Mouse (Mus musculus) spleen, postnatal 36 days (tissue): Measurements from ENCODE around the gene Kars.

Experiments
- DNase-seq, 2 experiments: peaks; one replicate each; pipeline ENCODE4 v3.0.0; 2022; ENCODE audit warnings: low spot score in 2 of 2, mixed read lengths in 1 of 2

Gene Kars

GRCm38 (mm10) chr8:111982116-111982515, 29.0 kb downstream of the Kars start:
- no peak for DNase-seq

DNA sequence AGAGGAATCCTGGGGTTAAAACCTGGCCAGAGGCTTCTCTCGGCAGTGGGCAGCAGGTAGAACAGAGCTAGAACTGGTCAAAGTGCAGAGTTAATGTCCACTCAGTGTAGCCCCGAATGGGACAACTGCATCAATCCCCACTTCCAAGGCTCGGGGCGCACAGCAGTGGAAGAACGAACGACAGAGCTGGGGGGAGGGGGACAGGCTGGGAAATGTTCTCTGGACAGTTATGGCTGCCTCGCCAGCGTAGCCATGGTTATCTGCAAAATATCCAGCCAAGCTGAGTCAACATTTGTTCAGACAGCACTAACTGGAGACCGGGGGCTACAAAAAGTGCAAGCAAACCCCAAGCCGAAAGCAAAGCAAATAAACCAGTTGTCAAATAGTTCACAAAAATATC, 33.0 kb downstream of the Kars start:
- DNase-seq = no peak

- DNase-seq = no peak
These were observed 34.8 kb downstream of the Kars start for GRCm38 (mm10) chr8:111976326-111976725.

DNA sequence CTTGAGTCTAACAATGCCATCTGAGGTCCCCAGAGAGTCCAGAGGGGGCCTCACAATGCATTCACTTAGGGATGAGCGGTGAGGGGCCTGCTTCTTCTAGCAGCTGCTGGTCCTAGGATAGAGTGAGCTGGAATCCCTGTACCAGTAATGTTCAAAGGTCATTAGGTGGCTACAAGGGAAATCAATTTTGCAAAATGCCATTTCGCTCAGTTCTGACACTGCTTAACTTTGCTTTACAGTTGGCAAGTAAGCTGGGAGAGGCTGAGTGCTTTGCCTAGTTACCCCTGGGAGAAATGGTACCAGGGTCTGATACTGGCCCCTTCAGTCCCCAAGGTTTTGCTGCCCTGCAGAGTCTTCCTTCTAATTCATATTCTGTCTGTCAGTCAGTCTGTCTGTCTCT, 35.4 kb downstream of the Kars start:
- no peak for DNase-seq

DNA sequence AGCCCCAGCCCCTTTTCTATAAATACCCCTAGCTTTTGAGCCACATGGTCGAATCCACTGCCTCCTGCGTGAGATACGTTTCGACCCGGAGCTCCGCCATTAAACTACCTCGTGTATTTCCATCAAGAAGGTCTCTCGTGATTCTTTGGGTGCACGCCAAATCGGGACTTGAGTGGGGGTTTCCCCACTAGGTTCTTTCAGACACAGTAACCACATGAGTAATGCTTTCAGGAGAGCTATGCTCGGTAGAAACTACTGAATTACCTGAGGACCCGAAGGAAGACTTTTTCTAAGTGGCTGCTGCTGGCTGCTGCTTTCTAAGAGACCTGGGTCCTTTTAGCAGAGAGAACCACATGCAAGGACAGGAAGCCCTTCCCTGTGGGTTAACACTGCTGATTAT, 37.0 kb downstream of the Kars start:
- no peak for DNase-seq

- DNase-seq = no peak
These were observed 42.1 kb downstream of the Kars start for GRCm38 (mm10) chr8:111968991-111969390.

GRCm38 (mm10) chr8:111968541-111968940, 42.6 kb downstream of the Kars start:
- no peak for DNase-seq

DNA sequence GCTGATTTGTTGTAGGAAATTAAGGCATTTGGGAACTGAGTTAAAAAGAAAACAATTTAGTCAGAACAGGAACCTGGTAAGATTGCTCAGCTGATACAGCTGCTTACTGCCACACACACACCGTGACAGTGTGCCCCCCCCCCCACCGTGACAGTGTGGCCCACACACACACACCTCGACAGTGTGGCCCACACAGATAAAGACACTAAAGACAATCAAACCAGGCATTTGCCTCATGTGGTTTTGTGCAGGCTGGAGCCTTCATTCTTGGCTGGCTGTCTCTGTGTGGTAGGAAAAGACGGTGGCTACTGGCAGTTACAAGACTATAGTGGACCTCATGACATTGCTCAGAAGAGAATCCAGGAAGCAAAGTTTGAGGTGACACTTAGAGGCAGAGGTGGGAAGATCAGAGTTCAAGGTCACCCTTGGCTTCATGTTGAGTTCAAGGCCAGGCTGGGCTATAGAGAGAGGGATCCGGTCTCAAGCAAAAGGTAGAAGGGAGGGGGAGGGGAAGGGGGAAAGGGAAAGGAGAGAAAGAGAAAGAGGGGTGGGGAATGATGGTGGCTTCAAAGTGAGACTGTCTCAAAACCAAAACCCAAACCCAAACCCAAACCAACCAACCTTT, 43.8 kb downstream of the Kars start:
- DNase-seq = no peak

DNA sequence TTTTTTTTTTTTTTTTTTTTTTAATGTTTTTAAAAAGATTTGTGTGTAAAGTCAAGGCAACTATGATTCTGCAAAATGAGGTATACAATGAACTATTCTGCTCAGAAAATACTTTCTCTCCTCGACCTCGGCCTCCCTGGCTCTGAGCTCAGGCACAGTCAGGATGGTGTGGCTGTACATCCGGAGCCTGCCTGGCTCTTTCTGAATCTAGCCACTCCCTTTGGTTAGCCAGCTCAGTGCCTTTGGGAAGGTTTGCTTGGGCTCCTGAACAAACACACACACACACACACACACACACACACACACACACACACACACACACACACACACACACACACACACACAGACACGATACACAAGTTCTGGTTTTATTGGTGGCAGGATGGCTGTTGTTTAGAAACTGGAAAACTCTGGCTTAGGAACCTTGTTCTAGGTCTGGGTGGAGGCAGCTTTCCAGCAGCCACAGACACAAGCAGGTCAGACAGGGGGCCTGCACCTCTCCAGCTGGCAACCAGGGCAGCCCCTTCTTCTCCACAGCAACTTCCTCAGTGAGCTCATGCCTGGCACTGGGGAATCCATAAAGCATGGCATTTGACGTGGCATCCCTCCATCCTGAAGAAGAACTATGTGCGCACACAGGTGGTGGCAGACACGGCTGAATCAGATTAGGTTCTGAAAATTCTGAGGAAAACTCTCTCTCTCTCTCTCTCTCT, 46.1 kb downstream of the Kars start:
- DNase-seq = no peak

- no peak for DNase-seq
These were observed 46.8 kb downstream of the Kars start for GRCm38 (mm10) chr8:111964351-111964750.

DNA sequence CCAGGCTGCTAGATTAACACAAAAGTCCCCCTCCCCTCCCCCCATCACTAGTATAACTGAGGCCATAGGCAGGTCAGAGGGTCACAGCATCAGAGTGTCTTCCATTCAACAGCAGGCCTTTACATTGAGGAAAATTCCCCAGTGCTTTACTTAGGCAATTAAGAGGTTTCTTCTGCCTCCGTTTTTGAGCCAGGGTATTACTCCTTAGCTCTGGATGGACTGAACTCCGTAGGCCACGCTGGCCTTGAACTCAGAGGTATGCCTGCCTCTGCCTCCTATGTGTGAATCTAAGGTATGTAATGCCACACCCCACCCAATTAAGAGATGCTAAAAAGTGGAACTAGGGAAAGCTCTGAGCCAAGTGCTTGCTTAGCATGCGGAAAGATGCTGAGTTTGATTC, 47.6 kb downstream of the Kars start:
- no peak for DNase-seq

DNA sequence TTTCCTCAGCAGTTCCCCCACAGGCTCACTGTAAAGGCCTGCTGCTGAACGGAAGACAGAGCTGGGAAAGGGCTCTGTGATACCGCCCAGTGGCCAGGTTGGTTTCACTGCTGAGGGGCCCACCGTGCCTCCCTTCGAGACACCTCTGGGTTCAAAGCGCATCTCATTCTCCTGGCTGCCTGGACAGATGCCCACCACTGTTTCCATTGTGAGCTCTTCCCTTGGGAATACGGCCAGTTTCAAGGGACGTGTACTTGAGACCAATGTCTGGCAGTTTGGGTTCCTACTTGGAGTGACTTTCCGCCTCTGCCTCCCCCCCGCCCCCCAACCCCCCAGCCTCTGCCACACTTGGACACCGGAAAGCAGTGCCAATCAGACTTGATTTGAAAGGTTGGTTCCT, 48.0 kb downstream of the Kars start:
- DNase-seq = no peak

DNA sequence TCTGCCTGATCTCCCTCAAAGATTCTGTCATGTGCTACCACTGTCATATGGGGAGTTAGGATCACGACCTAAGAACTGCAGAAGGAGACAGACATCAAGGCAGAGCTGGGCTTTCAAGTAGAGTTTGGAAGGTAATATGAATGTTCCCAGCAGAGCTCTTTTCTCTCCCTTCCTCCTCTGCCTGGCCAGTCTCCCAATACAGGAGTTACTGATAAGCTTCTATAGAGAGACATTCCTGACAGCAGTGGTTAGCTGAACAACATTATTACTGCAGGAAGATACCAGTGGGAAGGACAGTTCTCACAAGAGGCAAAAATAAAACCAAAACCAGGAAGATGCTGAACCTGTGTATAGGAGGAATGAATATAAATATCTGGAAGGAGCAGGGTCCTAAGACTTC, 48.5 kb downstream of the Kars start:
- no peak for DNase-seq

- DNase-seq = no peak
These were observed 49.8 kb downstream of the Kars start for GRCm38 (mm10) chr8:111961330-111961729.

DNA sequence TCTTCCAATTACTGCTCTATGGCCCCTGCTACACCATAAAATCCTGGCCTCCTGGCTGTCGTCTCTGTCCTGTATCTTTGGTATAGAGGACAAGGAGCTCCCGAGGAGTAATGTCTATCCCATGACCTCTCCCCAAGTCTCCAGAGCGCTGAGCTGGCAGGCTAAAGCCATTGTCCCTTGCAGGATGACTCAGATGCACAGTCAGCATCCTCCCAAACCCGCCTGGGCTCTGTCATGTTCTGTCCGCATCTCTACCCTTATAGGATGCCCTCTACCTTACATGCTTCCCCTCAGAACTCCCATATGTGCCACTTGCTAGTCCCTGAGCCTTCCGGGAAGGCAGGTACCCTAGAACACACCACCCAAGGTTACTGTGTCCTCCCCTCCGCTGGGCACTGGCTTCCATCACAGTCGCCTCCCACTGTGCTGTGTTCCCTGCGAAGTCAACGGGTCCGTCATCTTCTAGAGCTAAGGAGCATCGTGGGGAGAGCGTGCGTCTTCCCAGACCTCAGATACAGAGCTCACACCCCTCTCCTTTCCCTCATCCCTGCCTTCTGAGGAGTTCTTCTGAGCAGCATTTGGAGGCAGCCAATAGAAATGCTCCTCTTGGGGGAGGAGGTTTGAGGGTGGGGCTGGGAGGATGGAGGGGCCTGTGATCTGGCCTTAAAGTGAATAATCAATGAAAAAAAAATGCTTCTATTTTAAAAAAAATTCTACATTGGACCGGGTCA, 50.4 kb downstream of the Kars start:
- DNase-seq = no peak

- DNase-seq = no peak
These were observed 53.9 kb downstream of the Kars start for GRCm38 (mm10) chr8:111957231-111957630.

DNA sequence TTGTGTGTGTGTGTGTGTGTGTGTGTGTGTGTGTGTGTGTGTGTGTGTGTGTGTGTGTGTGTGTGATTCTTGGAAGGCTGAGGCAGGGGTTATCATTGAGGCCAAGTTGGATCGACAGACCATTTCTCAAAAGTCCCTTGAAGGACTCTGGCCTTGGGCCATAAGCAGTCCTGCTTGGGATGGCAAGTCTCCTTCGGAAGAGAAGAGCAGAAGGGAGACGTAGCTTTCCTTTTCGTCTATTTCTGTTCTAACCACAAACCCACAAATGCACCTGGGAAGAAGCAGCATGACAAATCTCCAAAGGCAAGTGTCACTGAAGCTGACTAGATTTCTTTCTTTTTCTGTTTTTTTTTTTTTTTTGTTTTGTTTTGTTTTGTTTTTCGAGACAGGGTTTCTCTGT, 55.2 kb downstream of the Kars start:
- DNase-seq = no peak

DNA sequence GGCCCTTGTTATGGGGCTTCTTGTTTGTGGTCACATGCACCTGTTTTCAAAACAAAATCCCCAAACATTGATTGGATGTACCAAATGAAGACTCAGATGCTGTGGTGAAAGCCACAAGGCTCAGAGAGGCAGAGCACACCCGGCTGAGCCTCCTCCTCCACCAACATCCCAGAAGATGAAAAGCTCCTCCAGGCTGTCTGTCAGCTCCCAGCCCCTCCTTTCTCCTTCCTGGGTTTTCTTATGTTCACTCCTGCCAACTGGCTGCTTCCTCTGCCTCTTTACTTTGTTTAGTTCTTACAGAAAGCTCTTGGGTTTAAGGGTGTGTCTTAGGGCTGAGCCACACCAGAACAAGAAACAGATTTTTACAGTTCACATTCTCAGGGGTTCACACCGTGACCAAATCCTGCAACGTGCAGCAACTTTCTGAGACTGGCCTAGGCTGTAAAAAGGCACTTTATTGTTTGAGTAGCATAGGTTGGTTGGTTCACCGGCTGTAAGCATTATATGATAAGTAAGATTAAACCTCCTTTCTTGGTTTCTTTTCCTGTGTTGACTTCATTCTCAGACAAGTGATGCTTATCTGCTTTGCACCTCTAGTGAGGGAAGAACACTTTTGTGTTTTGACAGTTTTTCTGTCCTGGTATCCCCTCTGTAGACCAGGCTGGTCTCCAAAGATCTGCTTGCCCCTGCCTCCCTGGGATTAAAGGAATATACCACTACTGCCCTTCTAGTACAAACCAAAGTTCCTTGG, 56.1 kb downstream of the Kars start:
- no peak for DNase-seq

- DNase-seq = no peak
These were observed 59.2 kb downstream of the Kars start for GRCm38 (mm10) chr8:111951936-111952335.

DNA sequence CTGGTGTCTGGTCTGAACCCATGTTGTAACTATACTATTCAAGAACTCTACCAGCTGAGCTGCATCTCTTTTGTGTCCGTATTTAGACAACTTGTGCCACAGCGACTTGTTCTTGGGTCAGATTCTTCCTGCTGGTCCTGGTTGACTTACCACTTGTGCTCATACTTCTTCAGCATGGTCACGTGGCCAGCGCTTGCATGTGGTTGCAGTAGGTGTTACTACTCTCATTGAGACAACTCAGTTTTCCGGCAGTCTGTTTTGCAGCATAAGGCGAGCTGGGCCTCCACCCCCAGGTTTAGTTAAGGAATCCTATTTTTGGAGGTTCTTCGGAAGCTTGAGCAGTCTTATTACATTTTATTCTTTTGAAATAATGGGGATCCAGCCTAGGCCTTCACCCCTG, 59.8 kb downstream of the Kars start:
- peak; percentile 78 to 81 for DNase-seq

GRCm38 (mm10) chr8:111950846-111951245, 60.3 kb downstream of the Kars start:
- DNase-seq = peak; percentile 44 to 53

- DNase-seq = no peak
These were observed 63.2 kb downstream of the Kars start for GRCm38 (mm10) chr8:111947954-111948353.
